Mouse (Mus musculus): Measurements from ENCODE around the gene Styx.

Styx gene

GRCm38 (mm10) chr14:45469446-45469845, 118.6 kb downstream of the Styx start:
- no peak for DNase-seq (ENCODE audit: low spot score)
